Mouse (Mus musculus): ENCODE measurements around the gene Notch1.

DNA sequence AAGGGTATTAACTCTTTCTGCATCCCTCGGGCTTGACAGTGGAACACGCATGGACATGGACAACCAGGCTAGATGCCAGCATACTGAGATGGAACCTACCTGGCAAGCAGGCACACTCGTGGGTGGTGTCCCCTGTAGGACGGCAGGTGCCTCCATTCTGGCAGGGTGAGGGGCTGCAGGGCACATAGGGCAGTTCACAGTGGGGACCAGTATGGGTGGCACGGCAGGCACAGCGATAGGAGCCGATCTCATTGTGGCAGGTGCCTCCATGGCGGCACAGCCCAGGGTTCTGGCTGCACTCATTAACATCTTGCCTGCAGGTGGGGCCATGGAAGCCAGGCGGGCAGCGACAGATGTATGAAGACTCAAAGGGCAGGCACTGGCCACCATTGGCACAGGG lies 32.3 kb downstream of the Notch1 start:
- TF ChIP-seq CTCF (IDR thresholded peaks at IDR 0.05; ENCODE audit: borderline replicate concordance, control insufficient read depth, extremely low read depth, insufficient read depth, low read length, poor library complexity) (no peak), POLR2A (IDR thresholded peaks at IDR 0.05; ENCODE audit: control insufficient read depth, extremely low read depth, insufficient read depth, low read length, poor library complexity) (no peak)
